Mouse (Mus musculus): ENCODE data around the gene Cyfip1. TPM values are rescaled to one million over a fixed set of nuclear protein-coding genes. Genes with fewer than 3 reads are reported as not detected.
A peak's percentile ranks its signal among the peaks of the same experiment; 100 is the strongest.

The Cyfip1 gene
- polyA plus RNA-seq, 1 experiment from 2014 or later: 65.2 TPM

DNA sequence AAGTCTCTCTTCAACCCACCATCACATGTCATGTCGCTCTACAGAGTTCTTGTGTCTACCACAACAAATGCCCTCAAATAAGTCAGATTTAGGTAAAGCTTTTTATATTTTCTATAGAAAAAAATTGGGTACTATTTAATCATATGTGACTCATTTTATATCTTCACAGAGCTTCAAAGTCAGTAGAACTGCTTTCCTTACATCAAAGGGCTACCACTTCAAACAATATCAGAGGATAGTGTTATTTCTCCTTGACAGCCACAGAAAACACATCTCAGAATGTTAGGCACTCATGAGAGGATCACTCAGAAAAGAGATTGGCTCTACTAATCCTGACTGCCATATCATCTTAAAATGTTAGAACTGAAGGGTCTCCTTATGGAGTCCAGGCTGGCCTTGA is 119.0 kb downstream of the Cyfip1 start:
- Histone ChIP-seq H3K9me3 (replicated peaks) (no peaks in the 10 kb centered on the region), H3K27ac (no peak overlapping the region), H3K36me3 (ENCODE audit: poor library complexity, severe bottlenecking) (peaks cover 11% of the 10 kb centered on the region; the same call in 1 of the 2 replicates), H3K4me1 (peaks cover 18% of the 10 kb centered on the region), H3K27me3 (no peaks in the 10 kb centered on the region), H3K9ac (no peak overlapping the region), H3K4me3 (no peak overlapping the region), H3K4me2 (no peak overlapping the region)
- whole genome bisulfite sequencing: 96% methylated on average over 1 of the region's 1 CpGs
- no peak for ATAC-seq

DNA sequence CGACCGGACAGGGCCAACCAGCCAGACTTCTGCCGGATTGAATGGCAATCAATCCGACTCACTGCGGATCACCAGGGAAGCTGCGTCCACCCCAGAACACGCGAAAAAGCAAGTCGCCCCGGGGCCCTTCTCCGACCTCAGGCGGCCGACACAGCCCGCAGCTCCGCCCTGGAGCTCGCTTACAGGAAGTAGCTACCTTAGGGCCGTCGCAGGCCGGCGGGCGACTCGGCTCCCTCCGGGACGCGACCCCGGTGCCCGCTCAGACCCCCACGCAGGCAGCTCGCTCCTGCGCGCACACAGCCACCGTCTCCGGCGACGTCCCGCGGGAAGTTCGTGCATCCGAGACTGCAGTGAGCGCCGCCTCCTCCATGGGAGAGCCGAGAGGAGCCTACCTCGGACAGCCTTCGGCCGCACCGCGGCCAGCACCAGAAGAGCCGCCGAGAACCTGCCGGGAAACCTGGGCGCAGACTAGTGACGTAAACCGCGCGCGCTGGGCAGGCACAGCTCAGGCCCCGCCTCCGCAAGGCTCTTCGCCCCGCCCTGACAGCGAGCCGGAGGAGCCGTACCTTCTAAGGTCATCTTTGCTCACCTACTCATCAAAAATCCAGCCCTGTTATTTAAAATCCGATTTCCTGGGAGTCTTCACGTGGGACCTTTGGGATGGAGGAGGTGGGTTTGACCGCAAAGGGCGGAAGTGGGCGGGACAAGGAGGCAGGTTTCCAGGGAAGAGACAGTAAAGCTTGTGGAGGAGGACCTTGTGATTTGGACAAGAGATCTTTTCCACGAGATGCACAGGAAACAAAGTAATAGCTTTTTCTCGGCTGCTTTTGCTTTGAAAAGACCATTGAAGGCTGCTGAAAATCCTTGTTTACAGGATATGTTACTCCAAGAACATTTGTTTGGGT is 120.7 kb downstream of the Cyfip1 start, which contains the start of gene Nipa2:
Nipa2 (minus strand) TSS at position 473 of the 905 bp plus-strand sequence.
- peak; percentile 98 for ATAC-seq
- no peaks in the 10 kb centered on the region for H3K9me3 ChIP-seq (replicated peaks)
- H3K4me3 ChIP-seq: peak within 1 kb of the TSS; percentile 93
- peak within 1 kb of the TSS; percentile 91 for H3K9ac ChIP-seq
- no peaks in the 10 kb centered on the region for H3K27me3 ChIP-seq
- H3K4me1 ChIP-seq: peaks cover 18% of the 10 kb centered on the region
- WGBS: under 1% methylated on average over 69 of the region's 70 CpGs
- peaks cover 5% of the 10 kb centered on the region; the same call in 1 of the 2 replicates for H3K36me3 ChIP-seq (ENCODE audit: poor library complexity, severe bottlenecking)
- peak within 1 kb of the TSS; percentile 80 for H3K27ac ChIP-seq
- H3K4me2 ChIP-seq: peak within 1 kb of the TSS; percentile 75

DNA sequence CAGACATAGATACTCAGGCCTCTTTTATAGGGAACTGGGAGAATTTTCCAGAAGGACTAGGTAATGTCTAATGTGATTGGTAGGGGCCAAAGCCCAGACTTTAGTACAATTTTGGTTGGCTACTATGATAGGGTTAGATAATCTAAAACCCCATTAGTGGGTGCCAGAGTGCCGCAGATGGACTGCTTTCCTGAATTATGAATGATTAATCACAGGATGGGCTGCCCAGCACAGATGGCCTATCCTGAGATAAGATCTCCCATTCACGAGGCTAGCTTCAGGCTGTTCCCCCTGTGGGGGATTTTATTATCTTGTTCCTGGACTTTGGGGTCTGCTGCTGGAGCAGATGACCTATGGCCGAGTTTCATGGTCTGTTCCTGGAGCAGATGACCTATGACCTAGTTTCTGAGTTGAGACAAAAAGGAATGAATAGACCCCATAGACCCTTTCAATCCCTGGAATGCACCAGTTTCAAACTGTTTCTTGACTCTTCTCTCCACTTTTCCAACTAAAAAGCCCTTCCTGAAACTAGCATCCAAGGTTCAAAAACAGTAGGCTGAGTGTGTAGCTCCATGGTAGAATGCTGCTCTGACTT is 125.4 kb downstream of the Cyfip1 start:
- Histone ChIP-seq H3K9me3 (replicated peaks) (no peaks in the 10 kb centered on the region), H3K4me2 (no peak overlapping the region), H3K4me3 (no peak overlapping the region), H3K36me3 (ENCODE audit: poor library complexity, severe bottlenecking) (no peaks in the 10 kb centered on the region), H3K27me3 (no peaks in the 10 kb centered on the region), H3K27ac (no peak overlapping the region), H3K9ac (no peak overlapping the region), H3K4me1 (peaks cover 8% of the 10 kb centered on the region)
- no peak for ATAC-seq
- 49% methylated on average over 3 of the region's 3 CpGs for WGBS

DNA sequence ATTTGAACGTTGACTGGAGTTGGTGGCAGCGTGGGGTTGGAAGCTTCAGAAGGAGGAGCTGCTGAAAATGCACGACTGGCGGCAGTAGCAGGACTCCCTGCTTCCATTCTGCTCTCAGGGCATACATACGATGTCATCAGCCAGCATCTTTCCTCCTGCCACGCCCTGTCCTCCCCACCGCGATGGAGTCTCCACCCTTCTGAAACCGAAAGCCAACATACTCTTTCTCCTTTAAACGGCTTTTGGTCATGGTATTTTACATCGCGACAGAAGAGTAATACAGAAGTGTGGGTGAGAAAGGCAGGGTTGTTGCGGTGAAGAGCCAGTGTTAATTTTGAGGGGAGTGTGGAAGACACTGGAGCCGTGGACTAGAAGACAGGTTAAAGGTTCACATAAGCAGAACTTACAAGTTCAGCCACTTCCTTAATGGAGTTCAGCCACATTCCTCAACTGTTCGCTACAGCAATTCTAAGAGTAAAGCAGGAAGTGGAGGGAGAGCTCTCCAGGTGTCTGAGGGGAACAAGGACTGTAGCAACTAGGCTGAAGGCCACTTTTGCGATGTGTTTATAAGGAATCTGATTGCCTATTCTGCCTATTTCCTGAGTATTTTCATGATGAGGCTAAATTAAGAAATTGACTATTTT is 126.8 kb downstream of the Cyfip1 start:
- no peak for ATAC-seq
- Histone ChIP-seq H3K27me3 (no peaks in the 10 kb centered on the region), H3K27ac (no peak overlapping the region), H3K36me3 (ENCODE audit: poor library complexity, severe bottlenecking) (0 out of 2 replicates have a peak, but pooled peaks cover 4% of the 10 kb centered on the region), H3K9me3 (replicated peaks) (no peaks in the 10 kb centered on the region), H3K4me3 (no peak overlapping the region), H3K9ac (no peak overlapping the region), H3K4me2 (no peak overlapping the region), H3K4me1 (peaks cover under 1% of the 10 kb centered on the region; the same call in 1 of the 2 replicates)
- WGBS: 60% methylated on average over 16 of the region's 16 CpGs

DNA sequence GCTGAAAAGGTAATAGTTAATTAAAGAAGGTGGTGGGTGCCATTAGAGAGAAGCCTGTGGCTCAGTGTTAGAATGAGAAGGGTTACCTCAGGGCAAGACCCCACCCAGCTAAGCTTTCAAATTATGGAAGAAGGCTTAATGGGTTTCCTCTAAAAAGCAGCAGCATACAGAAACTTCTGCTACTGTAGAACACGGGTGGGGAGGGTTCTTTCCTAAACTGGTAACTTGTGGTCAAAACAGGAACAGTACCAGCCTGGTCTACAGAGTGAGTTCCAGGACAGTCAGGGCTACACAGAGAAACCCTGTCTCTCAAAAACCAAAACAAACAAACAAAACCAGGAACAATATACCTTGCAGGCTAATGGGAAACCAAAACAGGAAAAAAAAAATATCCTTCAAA is 127.9 kb downstream of the Cyfip1 start:
- no peak for ATAC-seq
- Histone ChIP-seq H3K4me3 (no peak overlapping the region), H3K27me3 (no peaks in the 10 kb centered on the region), H3K9ac (no peak overlapping the region), H3K9me3 (replicated peaks) (no peaks in the 10 kb centered on the region), H3K36me3 (ENCODE audit: poor library complexity, severe bottlenecking) (0 out of 2 replicates have a peak, but pooled peaks cover 11% of the 10 kb centered on the region), H3K27ac (no peak overlapping the region), H3K4me1 (no peaks in the 10 kb centered on the region), H3K4me2 (no peak overlapping the region)
- WGBS: 55% methylated on average over 1 of the region's 1 CpGs

DNA sequence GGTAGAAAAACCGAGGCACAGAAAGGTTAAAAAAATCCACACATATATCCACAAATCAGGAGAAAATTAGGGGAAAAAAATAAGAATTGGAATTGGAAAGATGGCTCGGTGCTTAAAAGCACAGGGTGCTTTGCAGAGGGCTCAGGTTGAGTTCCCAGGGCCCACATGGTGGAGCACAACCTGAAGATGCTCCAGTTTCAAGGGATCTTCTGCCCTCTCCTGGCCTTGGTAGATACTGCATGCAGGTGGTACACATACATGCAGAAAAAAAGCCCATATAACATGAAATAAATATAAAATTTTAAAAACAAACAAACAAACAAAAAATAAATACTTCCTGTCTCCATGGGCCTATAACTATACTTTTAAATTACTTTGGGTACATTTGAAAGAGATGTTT is 132.9 kb downstream of the Cyfip1 start:
- Histone ChIP-seq H3K4me2 (no peak overlapping the region), H3K4me3 (no peak overlapping the region), H3K27me3 (no peaks in the 10 kb centered on the region), H3K9ac (no peak overlapping the region), H3K9me3 (replicated peaks) (no peaks in the 10 kb centered on the region), H3K27ac (no peak overlapping the region), H3K36me3 (ENCODE audit: poor library complexity, severe bottlenecking) (peaks cover 17% of the 10 kb centered on the region), H3K4me1 (no peaks in the 10 kb centered on the region)
- 92% methylated on average over 2 of the region's 2 CpGs for WGBS
- no peak for ATAC-seq

DNA sequence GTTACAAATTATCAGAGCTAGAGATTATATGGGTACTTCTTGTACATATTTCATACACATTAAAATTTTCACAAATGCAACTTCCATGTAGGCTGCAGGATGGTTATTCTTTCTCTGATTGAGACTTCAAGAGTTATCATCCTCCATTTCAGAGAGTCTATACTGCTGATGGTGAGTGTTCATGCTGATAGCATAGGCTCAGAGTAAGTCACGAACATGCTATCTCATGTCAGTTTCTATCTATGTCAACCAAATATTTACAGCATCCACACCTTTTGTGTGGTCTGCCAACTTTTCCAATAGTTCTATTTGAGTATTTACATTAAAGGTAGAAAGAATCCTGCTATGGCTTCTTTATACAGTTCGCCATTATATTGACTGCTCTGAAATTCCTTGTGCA is 140.0 kb downstream of the Cyfip1 start:
- H3K4me3 ChIP-seq: no peak overlapping the region

More for the DNA sequence above, 140.0 kb downstream of the Cyfip1 start:
- H3K27me3 ChIP-seq: no peaks in the 10 kb centered on the region
- ATAC-seq: no peak
- H3K36me3 ChIP-seq (ENCODE audit: poor library complexity, severe bottlenecking): peaks cover 25% of the 10 kb centered on the region
- no peaks in the 10 kb centered on the region for H3K4me1 ChIP-seq
- no peak overlapping the region for H3K4me2 ChIP-seq
- no peaks in the 10 kb centered on the region for H3K9me3 ChIP-seq (replicated peaks)
- 95% methylated on average over 2 of the region's 2 CpGs for WGBS
- no peak overlapping the region for H3K27ac ChIP-seq
- H3K9ac ChIP-seq: no peak overlapping the region

Other genes with a start within 250 kb of the Cyfip1 start
- 1.4 and 1.7 TPM in 2 replicates for gene Siglech, start 73.6 kb upstream of the Cyfip1 start, polyA plus RNA-seq (2015; fragmentation: Nextera tagmentation; extraction: Ambion mirVana)
- 39.0 and 39.3 TPM in 2 replicates for gene Tubgcp5, start 47.6 kb upstream of the Cyfip1 start, polyA plus RNA-seq (2015; fragmentation: Nextera tagmentation; extraction: Ambion mirVana)
- gene Nipa2, start 120.7 kb downstream of the Cyfip1 start, polyA plus RNA-seq (2015; fragmentation: Nextera tagmentation; extraction: Ambion mirVana): 39.3 and 41.9 TPM in 2 replicates
- gene Nipa1, start 178.2 kb downstream of the Cyfip1 start, polyA plus RNA-seq (2015; fragmentation: Nextera tagmentation; extraction: Ambion mirVana): 14.8 and 15.8 TPM in 2 replicates
- gene Herc2, start 208.5 kb downstream of the Cyfip1 start, polyA plus RNA-seq (2015; fragmentation: Nextera tagmentation; extraction: Ambion mirVana): 42.3 and 45.4 TPM in 2 replicates

All from forebrain, embryonic 13.5 days (tissue).